8 mouse cellular contexts compared by ENCODE assay signal in genomic region chr19:10333545-10334252, GRCm38 (mm10). TPM values are rescaled to one million over a fixed set of nuclear protein-coding genes. Genes with fewer than 3 reads are reported as not detected.
DNase-seq lines count a peak whose midpoint lies in the region; ATAC-seq lines count a peak whose summit lies in the region.

No protein-coding gene starts in this region.

- H3K4me3 ChIP-seq in intestine, embryonic 16.5 days (ENCODE audit: low read length) = no peak overlapping the region
- no peak overlapping the region for H3K4me3 ChIP-seq in midbrain, embryonic 14.5 days (replicated peaks; ENCODE audit: low read depth, low read length)

- no peak overlapping the region for H3K27ac ChIP-seq in intestine, embryonic 16.5 days (ENCODE audit: low read length)
- no peak overlapping the region for H3K27ac ChIP-seq in midbrain, embryonic 14.5 days (replicated peaks; ENCODE audit: low read depth, low read length)

- intact Hi-C loops in left cerebral cortex, postnatal 14 days (cut with DNase I) = loop anchor here (1.0 to 5.0 kb wide), 3 partner anchors 76 to 159 kb away; no protein-coding TSS in a partner anchor

- H3K36me3 ChIP-seq in intestine, embryonic 16.5 days (ENCODE audit: control insufficient read depth, insufficient read depth, low read length) = no peaks in the 10 kb centered on the region
- H3K36me3 ChIP-seq in midbrain, embryonic 14.5 days (ENCODE audit: control insufficient read depth, insufficient read depth, low read length) = no peaks in the 10 kb centered on the region

- WGBS in intestine, embryonic 16.5 days = 39% methylated on average over 9 of the region's 9 CpGs
- 35% methylated on average over 9 of the region's 9 CpGs for WGBS in midbrain, embryonic 14.5 days

- no peaks in the 10 kb centered on the region for H3K9me3 ChIP-seq in intestine, embryonic 16.5 days (ENCODE audit: control insufficient read depth, low read length)
- no peaks in the 10 kb centered on the region for H3K9me3 ChIP-seq in midbrain, embryonic 14.5 days (ENCODE audit: control insufficient read depth, low read length)

- H3K4me2 ChIP-seq in intestine, embryonic 16.5 days (ENCODE audit: low read depth, low read length) = no peak overlapping the region
- H3K4me2 ChIP-seq in midbrain, embryonic 14.5 days (ENCODE audit: low read length) = no peak overlapping the region

- no peak overlapping the region for H3K9ac ChIP-seq in intestine, embryonic 16.5 days (ENCODE audit: low read depth, low read length)
- H3K9ac ChIP-seq in midbrain, embryonic 14.5 days (replicated peaks; ENCODE audit: low read length) = no peak overlapping the region

- no peaks in the 10 kb centered on the region; the same call in 1 of the 2 replicates for H3K27me3 ChIP-seq in intestine, embryonic 16.5 days (replicated peaks; ENCODE audit: control insufficient read depth, insufficient read depth, low read length)
- no peaks in the 10 kb centered on the region; the same call in 1 of the 2 replicates for H3K27me3 ChIP-seq in midbrain, embryonic 14.5 days (ENCODE audit: control insufficient read depth, insufficient read depth, low read length)

- ATAC-seq in intestine, embryonic 16.5 days = peak; percentile 72; the same call in 1 of the 2 replicates
- peak; percentile 80; the same call in 1 of the 2 replicates for ATAC-seq in midbrain, embryonic 14.5 days (ENCODE audit: low FRiP score, low TSS enrichment)

- peak; percentile 10 for DNase-seq in spleen, adult 12 weeks (ENCODE audit: low spot score)
- DNase-seq in spleen, postnatal 36 days (ENCODE audit: low spot score in 2 of 2) = no peak
- DNase-seq in cerebellum, postnatal 10 days = peak; percentile 83 to 89
- peak; percentile 38 to 70 for DNase-seq in frontal cortex, postnatal 10 days (ENCODE audit: low spot score in 2 of 2)
- peak; percentile 74 to 83 for DNase-seq in left cerebral cortex, postnatal 14 days (ENCODE audit: low spot score in 2 of 2)
- DNase-seq in midbrain, embryonic 14.5 days = peak; percentile 88
- DNase-seq in spleen, postnatal 4 days (ENCODE audit: low spot score in 2 of 2) = peak; percentile 30 to 73

- no peaks in the 10 kb centered on the region for H3K4me1 ChIP-seq in intestine, embryonic 16.5 days (ENCODE audit: control insufficient read depth, insufficient read depth, low read length)
- no peaks in the 10 kb centered on the region for H3K4me1 ChIP-seq in midbrain, embryonic 14.5 days (ENCODE audit: control insufficient read depth, insufficient read depth, low read length)

RNA-seq across cellular contexts. Expression of gene Dagla, which starts 29.0 kb away (rescaled TPM):
- polyA plus RNA-seq in intestine, embryonic 16.5 days (2015; fragmentation: Nextera tagmentation; extraction: Ambion mirVana) = 2.6 and 3.2 TPM in 2 replicates
- total RNA-seq in left cerebral cortex, postnatal 14 days (2021) = 10 to 100 TPM; 84.2 to 85.4 TPM
- 9.4 and 9.8 TPM in 2 replicates for polyA plus RNA-seq in midbrain, embryonic 14.5 days (2014; fragmentation: Nextera tagmentation; extraction: Ambion mirVana)

RNA-seq across cellular contexts. Expression of gene Syt7, which starts 55.2 kb away (rescaled TPM):
- 0.94 and 1.3 TPM in 2 replicates for polyA plus RNA-seq in intestine, embryonic 16.5 days (2015; fragmentation: Nextera tagmentation; extraction: Ambion mirVana)
- total RNA-seq in left cerebral cortex, postnatal 14 days (2021) = 100 to 1,000 TPM; 279 to 314 TPM
- 10.1 and 15.4 TPM in 2 replicates for polyA plus RNA-seq in midbrain, embryonic 14.5 days (2014; fragmentation: Nextera tagmentation; extraction: Ambion mirVana)

Comparison
In these comparisons a context has a peak if more than half of its experiments do, and no peak if none do; other contexts are left out.
1. DNase-seq: peak in spleen, adult 12 weeks (single experiment), cerebellum, postnatal 10 days (2 of 2), frontal cortex, postnatal 10 days (2 of 2), left cerebral cortex, postnatal 14 days (2 of 2), midbrain, embryonic 14.5 days (single experiment) and spleen, postnatal 4 days (2 of 2); none in spleen, postnatal 36 days (0 of 2).